Mouse (Mus musculus) brain, embryonic 14.5 days (tissue): ENCODE results near the gene Sub1.

Experiments
- CTCF ChIP-seq: fragments of 200-500 bp; IDR thresholded peaks from 2 replicates; pipeline ENCODE4 v1.5.1; 2012; ENCODE audit warnings: inconsistent platforms, mild to moderate bottlenecking, moderate library complexity, borderline replicate concordance; ENCODE audit not compliant: insufficient read depth, insufficient read length; ENCODE audit errors: extremely low read depth
- POLR2A ChIP-seq: fragments of 200-500 bp; IDR thresholded peaks from 2 replicates; pipeline ENCODE4 v1.6.1; 2012; ENCODE audit warnings: mild to moderate bottlenecking, inconsistent platforms, borderline replicate concordance; ENCODE audit not compliant: poor library complexity, insufficient read depth, insufficient read length, severe bottlenecking; ENCODE audit errors: extremely low read depth

GRCm38 (mm10) chr15:12034317-12034716, 37.5 kb upstream of the Sub1 start:
- TF ChIP-seq CTCF: no peak
- no peak for TF ChIP-seq POLR2A
